Mouse (Mus musculus): ENCODE results near the gene Tmtc4. TPM values are rescaled to one million over a fixed set of nuclear protein-coding genes. Genes with fewer than 3 reads are reported as not detected.

Tmtc4 gene
- polyA plus RNA-seq (2017; shearing (Covaris generic)), result 10.6 TPM

GRCm38 (mm10) chr14:122983226-122984215 is at the start of gene Tmtc4:
Gene Tmtc4 (minus strand): TSS chr14:122984035.

DNA sequence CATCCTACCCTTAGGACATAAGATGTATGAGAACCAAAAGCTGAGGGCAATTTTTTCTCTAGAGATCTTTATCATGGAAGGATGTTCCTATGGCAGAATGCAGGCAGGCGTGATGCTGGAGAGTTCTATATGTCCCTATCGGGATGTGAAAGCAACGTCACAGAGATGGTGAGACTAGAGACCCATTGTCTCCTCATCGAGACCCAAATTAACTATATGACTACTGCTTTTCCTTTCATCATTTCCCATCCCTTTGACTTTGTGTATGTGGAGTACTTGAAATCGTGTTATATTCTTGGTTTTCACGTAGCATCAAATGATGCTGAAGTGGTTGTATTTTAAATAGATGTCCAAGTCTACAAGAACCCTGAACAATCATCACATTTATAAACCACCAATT is 70.2 kb downstream of the Tmtc4 start, which contains the start of gene Ggact:
Gene Ggact (minus strand): TSS at position 101 of the 400 bp plus-strand sequence.

Other genes with a start within 250 kb of the Tmtc4 start
- gene Ggact, start 70.3 kb downstream of the Tmtc4 start, polyA plus RNA-seq (2017; shearing (Covaris generic)), result 15.8 TPM

Measured in naive thymus-derived CD4-positive, alpha-beta T cell, adult 5 months (primary cell).